Mouse (Mus musculus) limb, embryonic 14.5 days (tissue): ENCODE measurements at regions not wholly inside any gene's neighbourhood (a gene's known extent, or its start where the extent isn't known, plus 50 kb on each side); places are given as distances from the start of the nearest gene placed in this dataset.
A peak's percentile ranks its signal among the peaks of the same experiment; 100 is the strongest.

Experiments
- ATAC-seq: fragments of 200-750 bp; cut with Nextera tagmentation; 2 replicates; pipeline ENCODE4 v1.8.0; 2017; ENCODE audit warnings: low read depth, moderate number of reproducible peaks, moderate TSS enrichment; ENCODE audit not compliant: low FRiP score
- DNase-seq: peaks from one replicate; pipeline ENCODE4 v3.0.0-alpha.2; 2015; ENCODE audit warnings: low spot score
- H3K27ac ChIP-seq: fragments of 300-500 bp; sonication (generic); replicated peaks from 2 replicates; pipeline ENCODE4 v1.5.1; 2014; ENCODE audit warnings: low read depth, mild to moderate bottlenecking, low read length, moderate library complexity, mixed read lengths
- H3K27me3 ChIP-seq: fragments of 300-500 bp; sonication (generic); 2 replicates; pipeline ENCODE4 v1.6.1; 2014; ENCODE audit warnings: low read length, mixed read lengths; ENCODE audit not compliant: control insufficient read depth, insufficient read depth
- H3K36me3 ChIP-seq: fragments of 300-500 bp; sonication (generic); 2 replicates; pipeline ENCODE4 v1.6.1; 2014; ENCODE audit warnings: mild to moderate bottlenecking, low read length, moderate library complexity, mixed read lengths; ENCODE audit not compliant: control insufficient read depth, insufficient read depth
- H3K4me1 ChIP-seq: fragments of 300-500 bp; sonication (generic); 2 replicates; pipeline ENCODE4 v1.6.1; 2014; ENCODE audit warnings: antibody characterized with exemption, low read length, mixed read lengths; ENCODE audit not compliant: control insufficient read depth, insufficient read depth
- H3K4me2 ChIP-seq: fragments of 300-500 bp; sonication (generic); replicated peaks from 2 replicates; pipeline ENCODE4 v1.6.1; 2014; ENCODE audit warnings: low read depth, mild to moderate bottlenecking, low read length, moderate library complexity; ENCODE audit not compliant: severe bottlenecking
- H3K4me3 ChIP-seq: fragments of 300-500 bp; sonication (generic); replicated peaks from 2 replicates; pipeline ENCODE4 v1.5.1; 2014; ENCODE audit warnings: low read length
- H3K9ac ChIP-seq: fragments of 300-500 bp; sonication (generic); 2 replicates; pipeline ENCODE4 v1.6.1; 2014; ENCODE audit warnings: mild to moderate bottlenecking, low read depth, low read length, moderate library complexity; ENCODE audit not compliant: severe bottlenecking
- H3K9me3 ChIP-seq: fragments of 300-500 bp; sonication (generic); 2 replicates; pipeline ENCODE4 v1.6.1; 2016; ENCODE audit warnings: low read length; ENCODE audit not compliant: control insufficient read depth
- POLR2A ChIP-seq: fragments of 200-500 bp; IDR thresholded peaks from 2 replicates; pipeline ENCODE4 v1.8.0; 2012; ENCODE audit warnings: inconsistent platforms, mild to moderate bottlenecking, moderate library complexity, borderline replicate concordance; ENCODE audit not compliant: insufficient read depth, insufficient read length; ENCODE audit errors: extremely low read depth
- WGBS: fragments of 180-500 bp; shearing (Covaris S2); extraction: QIAGEN DNeasy Blood & Tissue Kit; methylation state at CpG from one replicate; pipeline ENCODE4 v1.1.7; 2014; 5-methylcytosine and 5-hydroxymethylcytosine counted together

GRCm38 (mm10) chr7:88974436-88974835, 429.6 kb downstream of the Tmem135 start:
- TF ChIP-seq POLR2A = no peak
- H3K4me2 ChIP-seq = no peak overlapping the region
- no peak for DNase-seq
- H3K27me3 ChIP-seq = no peaks in the 10 kb centered on the region
- H3K27ac ChIP-seq = no peak overlapping the region
- ATAC-seq = no peak
- H3K4me3 ChIP-seq = no peak overlapping the region
- no peaks in the 10 kb centered on the region for H3K4me1 ChIP-seq
- no peak overlapping the region for H3K9ac ChIP-seq
- no peaks in the 10 kb centered on the region for H3K9me3 ChIP-seq
- no peaks in the 10 kb centered on the region for H3K36me3 ChIP-seq
- 44% methylated on average over 4 of the region's 4 CpGs for WGBS

- no peak overlapping the region for H3K9ac ChIP-seq
- no peak for ATAC-seq
- DNase-seq = peak; percentile 56
- H3K4me3 ChIP-seq = no peak overlapping the region
- no peaks in the 10 kb centered on the region for H3K4me1 ChIP-seq
- H3K27ac ChIP-seq = no peak overlapping the region
- no peaks in the 10 kb centered on the region for H3K9me3 ChIP-seq
- no peaks in the 10 kb centered on the region for H3K27me3 ChIP-seq
- H3K4me2 ChIP-seq = no peak overlapping the region
- H3K36me3 ChIP-seq = no peaks in the 10 kb centered on the region
- no peak for TF ChIP-seq POLR2A
Measured at GRCm38 (mm10) chr7:88960841-88961240, 443.2 kb downstream of the Tmem135 start.

GRCm38 (mm10) chr7:88960190-88960589, 443.8 kb downstream of the Tmem135 start:
- H3K27ac ChIP-seq = 0 out of 2 replicates have a peak overlapping the region, but pooled peaks have one; percentile 19
- peak; percentile 50; the same call in 1 of the 2 replicates for ATAC-seq
- no peak overlapping the region for H3K4me2 ChIP-seq

DNA sequence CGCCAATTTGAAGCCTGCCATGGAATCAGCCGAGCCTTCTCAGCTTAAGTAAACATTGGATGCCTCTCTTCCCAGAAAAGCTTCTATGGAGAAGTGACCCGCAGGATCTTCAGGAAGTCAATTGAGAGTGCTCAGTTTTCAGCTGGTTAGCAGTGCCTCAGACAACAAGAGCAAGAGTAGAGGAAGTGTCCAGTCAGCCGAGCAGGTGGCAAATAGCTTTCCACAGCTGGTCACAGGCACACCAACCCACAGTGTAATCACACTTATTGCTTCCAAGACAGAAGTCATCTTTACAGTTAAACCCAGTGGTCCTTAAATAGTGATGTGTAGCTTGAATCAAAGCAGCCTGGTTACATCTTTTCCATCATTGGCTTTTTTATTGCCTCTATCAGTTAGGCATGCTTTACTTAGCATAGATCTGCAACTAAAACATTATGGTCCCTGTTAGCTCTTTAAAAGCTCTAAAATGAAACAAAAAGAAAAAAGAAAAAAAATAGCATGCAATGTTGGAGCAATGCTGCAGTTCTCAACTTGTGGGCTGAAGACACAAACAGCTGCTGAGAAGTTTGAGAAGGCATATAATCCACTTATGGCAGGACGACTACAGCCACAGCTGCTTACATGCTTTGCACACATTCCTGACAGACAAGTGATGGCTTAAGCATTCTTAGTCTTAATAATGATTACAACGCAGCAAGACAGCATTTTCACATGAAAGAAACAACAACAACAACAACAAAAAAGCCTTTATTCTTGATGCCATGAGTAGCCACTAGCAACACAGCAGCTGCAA, 444.5 kb downstream of the Tmem135 start:
- Histone ChIP-seq H3K9ac (no peak overlapping the region), H3K4me1 (no peaks in the 10 kb centered on the region), H3K27ac (0 out of 2 replicates have a peak overlapping the region, but pooled peaks have one; percentile 34), H3K36me3 (no peaks in the 10 kb centered on the region), H3K9me3 (no peaks in the 10 kb centered on the region), H3K4me2 (no peak overlapping the region), H3K4me3 (no peak overlapping the region), H3K27me3 (no peaks in the 10 kb centered on the region)
- TF ChIP-seq POLR2A = no peak
- ATAC-seq (peak; percentile 72), DNase-seq (peak; percentile 44)
- 52% methylated on average over 6 of the region's 6 CpGs for WGBS

More at GRCm38 (mm10) chr7:88960190-88960589, 443.8 kb downstream of the Tmem135 start:
- WGBS = 73% methylated on average over 4 of the region's 4 CpGs
- Histone ChIP-seq H3K4me1 (no peaks in the 10 kb centered on the region), H3K9ac (no peak overlapping the region), H3K27me3 (no peaks in the 10 kb centered on the region), H3K9me3 (no peaks in the 10 kb centered on the region), H3K4me3 (no peak overlapping the region), H3K36me3 (no peaks in the 10 kb centered on the region)
- TF ChIP-seq POLR2A = no peak
- peak; percentile 4 for DNase-seq

GRCm38 (mm10) chr7:88954978-88955377, 449.0 kb downstream of the Tmem135 start:
- Histone ChIP-seq H3K4me1 (no peaks in the 10 kb centered on the region), H3K9me3 (no peaks in the 10 kb centered on the region), H3K36me3 (no peaks in the 10 kb centered on the region), H3K27ac (no peak overlapping the region), H3K9ac (no peak overlapping the region), H3K4me2 (no peak overlapping the region), H3K27me3 (no peaks in the 10 kb centered on the region), H3K4me3 (no peak overlapping the region)
- TF ChIP-seq POLR2A = no peak
- 75% methylated on average over 3 of the region's 3 CpGs for WGBS
- ATAC-seq = no peak
- no peak for DNase-seq
